Mouse (Mus musculus): ENCODE results near the gene Slc18a3.

Slc18a3 gene

DNA sequence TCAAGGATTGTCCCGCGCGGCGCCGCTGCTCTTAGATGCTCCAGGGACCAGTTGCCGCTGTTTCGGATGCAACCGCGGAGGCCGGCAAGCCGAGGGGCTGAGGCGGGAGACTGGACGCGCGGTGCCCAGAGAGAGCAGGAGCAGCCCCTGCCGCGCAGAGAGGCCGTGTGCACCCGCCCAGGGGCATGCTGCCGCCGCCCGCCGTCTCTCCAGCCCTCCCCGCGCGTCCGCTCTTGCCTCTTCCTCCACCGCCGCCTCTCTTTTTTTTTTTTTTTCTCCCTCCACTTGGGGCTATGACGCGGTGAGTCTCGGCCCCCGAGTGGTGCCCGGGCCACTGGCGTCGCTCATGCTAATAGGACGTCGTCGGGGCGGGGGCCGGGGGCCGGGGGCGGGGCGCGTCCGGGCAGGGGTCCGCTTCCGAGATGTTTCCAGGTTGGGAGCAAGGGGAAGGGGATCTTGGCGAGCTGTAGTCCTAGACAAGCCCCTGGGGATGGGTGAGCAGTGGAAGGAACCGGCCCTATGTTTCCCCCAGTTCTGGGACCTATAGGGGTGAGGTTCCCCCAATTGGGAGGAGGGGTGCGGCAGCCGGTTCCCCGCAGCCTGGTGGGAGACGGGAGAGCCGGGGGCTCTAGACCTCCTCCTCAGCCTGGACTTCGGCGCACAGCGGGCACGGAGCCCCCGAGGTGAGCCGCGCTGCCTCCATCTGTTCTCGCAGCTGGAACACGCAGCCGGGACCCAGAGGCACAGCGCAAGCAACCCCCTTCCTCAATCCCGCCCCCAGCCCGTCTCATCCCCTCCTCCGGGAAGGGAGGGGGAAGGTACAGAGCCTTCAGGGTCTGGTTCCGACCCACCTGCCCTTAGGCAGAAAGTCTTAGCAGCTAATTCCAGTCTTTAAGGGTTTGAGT is at the start of gene Slc18a3:
Gene Slc18a3, minus strand, starts transcription at position 250 of the 905 bp plus-strand sequence.
- in situ Hi-C loops (cut with MboI, MseI): loop anchor here (25.0 kb wide), 1 partner anchor 128 kb away; no protein-coding TSS in a partner anchor

DNA sequence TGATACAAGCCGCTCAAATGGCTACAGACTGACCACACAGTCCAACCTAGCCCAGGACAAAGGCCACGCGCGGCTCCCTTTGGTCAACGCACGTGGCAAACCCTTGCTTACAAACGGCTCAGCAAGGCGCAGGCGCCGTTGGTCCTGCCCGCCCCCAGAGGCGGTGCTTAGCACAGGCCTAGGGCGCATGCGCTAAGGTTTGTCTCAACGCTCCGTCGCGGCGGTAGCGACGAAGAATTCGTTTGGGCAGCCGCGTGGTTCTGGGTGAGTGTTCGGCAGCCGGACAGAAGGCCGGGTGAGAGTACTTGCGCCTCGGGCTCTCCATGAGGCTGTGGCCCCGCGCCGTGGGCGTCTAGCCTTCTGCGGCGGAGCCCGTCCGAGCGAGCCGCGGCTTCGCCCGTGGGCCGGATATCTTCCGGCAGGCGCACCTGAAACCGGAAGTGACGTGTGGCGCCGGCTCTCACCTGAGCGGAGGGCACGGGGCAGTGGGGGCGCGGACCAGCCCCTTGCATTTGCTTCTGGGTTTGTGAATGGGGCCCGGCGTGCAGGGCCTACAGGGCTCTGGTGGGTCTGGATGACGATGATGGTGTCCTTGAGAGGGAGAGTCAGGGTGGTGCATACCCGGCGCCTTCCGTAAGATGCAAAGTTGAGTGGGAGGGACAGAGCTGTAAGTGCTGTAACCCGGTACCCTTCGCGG is 48.8 kb upstream of the Slc18a3 start, which contains the start of gene Ercc6:
Gene Ercc6, plus strand, starts transcription at position 186 of the 697 bp plus-strand sequence.
- in situ Hi-C loops (cut with MboI, MseI): no loop called here

DNA sequence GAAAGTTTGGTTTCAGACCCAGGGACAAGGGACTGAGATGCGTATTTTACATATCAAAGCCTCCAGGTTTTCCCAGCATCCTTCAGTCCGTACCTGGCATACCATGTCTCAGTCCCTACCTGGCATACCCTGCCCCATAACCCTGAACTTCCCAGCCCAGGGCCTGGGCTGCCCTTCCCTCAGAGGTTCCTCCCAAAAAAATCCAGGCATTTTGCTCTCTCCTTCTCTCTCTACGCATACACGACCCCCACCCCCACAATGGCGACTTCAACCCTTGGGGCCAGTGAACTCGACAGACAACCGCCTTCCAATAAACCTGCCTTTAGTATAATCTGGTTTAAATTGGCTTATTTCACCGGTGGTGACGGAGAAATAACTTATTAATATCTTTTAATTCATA is 48.3 kb upstream of the Slc18a3 start:
- in situ Hi-C loops (cut with MboI, MseI): no loop called here

DNA sequence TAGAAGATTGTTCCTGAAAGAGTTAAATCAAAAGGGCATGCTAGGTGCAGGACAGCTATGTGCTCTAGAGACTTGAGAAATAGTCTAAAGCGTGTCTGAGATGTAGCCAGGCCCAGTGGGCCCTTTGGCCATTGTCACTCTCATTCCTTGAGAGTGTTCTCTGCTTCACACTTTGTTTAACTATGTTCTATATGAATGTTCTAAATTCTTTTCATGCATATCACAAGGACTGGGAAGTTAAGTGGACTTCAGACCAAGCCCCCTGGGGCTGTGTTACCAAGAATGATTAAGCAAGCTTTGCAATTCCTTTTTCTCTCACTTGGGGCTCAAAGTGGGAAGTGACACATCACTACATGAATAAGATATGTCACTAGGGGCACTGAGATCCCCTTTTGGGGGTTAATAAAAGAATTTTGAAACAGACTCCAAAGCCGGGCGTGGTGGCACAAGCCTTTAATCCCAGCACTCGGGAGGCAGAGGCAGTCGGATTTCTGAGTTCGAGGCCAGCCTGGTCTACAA is 44.9 kb upstream of the Slc18a3 start:
- in situ Hi-C loops (cut with MboI, MseI): no loop called here

DNA sequence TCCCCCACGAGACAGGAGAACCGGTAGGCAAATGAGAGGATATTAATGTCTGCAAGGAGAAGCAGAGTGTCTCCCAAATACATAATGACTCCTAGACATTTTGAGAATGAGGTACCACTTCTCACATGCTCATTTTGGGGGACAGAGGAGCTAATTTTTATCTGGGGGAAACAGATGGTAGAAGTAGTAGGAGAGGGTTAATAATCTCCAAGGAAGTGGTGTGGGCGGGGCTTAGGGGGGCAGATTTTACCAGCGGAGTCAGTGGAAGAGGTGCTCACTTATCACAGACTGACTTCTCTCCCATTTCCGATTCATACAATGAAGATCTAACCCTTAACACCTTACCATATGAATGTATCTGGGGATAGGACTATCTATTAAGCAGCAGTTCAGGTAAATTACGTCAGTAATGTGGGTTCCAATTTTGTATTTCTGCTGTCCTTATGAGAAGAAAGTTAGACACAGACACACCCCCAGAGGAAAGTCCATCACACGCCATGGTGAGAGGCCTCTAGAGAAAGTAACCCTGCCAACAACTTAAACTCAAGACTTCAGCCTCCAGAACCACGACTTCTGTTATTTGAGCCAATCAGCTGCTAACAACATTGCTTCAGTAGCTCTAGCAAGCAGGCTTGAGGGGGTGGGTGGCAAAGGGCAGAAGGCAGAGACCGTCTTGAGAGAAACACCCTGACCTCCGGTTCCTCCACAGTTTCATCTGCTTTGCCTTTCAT is 43.6 kb upstream of the Slc18a3 start:
- in situ Hi-C loops (cut with MboI, MseI): no loop called here

DNA sequence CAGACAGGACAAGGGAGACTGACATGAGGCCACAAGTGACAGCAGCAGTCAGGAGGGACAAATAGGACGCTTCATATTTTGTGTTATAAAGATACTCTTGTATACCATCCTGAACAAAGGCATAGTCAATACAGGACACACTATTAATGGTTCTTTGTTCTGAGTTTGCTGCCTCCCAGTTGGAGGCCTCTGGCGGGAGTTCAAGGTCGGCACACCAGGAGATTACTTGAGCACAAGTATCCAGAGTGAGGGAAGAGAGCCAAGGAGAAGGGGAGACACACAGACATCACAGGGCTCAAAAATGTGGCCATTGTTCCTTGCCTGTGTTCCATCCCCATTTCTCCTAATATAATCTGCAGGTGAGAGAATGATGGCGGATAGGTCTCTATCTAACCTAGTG is 42.6 kb upstream of the Slc18a3 start:
- in situ Hi-C loops (cut with MboI, MseI): no loop called here

DNA sequence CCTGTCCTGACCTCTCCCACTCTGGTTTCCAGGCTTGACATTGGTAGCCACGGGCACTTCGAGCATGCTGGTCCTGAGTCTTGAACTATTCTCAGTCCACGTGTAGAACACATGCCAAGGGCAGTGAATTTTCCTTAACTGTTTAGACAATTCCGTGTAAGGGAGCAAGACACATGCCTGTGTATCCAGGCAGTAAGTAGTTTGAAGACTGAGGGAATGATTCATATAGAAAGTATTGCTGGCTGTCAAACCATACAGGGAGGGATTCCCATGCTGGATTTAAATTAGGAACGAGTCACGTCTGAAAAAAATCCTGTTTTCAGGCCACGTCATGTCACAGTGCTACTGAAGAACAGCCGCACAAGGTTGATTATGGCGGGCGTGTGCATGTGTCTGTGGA is 41.7 kb upstream of the Slc18a3 start:
- in situ Hi-C loops (cut with MboI, MseI): no loop called here

DNA sequence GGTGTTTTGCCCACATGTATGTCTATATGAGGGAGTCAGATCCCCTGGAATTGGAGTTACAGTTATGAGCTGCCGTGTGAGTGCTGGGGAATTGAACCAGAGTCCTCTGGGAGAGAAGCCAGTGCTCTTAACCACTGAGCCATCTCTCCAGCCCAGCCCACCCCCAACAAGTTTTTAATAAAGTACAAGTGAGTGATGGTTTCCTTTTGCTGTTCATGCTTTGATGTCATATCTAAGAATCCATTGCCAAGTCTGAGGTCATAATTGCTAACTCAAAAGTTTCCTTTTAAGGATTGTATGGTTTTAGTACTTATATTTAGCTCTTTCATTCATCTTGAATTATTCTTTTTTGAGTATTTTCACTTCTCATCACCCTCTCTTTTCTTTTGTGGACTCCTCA is 39.2 kb upstream of the Slc18a3 start:
- in situ Hi-C loops (cut with MboI, MseI): no loop called here

DNA sequence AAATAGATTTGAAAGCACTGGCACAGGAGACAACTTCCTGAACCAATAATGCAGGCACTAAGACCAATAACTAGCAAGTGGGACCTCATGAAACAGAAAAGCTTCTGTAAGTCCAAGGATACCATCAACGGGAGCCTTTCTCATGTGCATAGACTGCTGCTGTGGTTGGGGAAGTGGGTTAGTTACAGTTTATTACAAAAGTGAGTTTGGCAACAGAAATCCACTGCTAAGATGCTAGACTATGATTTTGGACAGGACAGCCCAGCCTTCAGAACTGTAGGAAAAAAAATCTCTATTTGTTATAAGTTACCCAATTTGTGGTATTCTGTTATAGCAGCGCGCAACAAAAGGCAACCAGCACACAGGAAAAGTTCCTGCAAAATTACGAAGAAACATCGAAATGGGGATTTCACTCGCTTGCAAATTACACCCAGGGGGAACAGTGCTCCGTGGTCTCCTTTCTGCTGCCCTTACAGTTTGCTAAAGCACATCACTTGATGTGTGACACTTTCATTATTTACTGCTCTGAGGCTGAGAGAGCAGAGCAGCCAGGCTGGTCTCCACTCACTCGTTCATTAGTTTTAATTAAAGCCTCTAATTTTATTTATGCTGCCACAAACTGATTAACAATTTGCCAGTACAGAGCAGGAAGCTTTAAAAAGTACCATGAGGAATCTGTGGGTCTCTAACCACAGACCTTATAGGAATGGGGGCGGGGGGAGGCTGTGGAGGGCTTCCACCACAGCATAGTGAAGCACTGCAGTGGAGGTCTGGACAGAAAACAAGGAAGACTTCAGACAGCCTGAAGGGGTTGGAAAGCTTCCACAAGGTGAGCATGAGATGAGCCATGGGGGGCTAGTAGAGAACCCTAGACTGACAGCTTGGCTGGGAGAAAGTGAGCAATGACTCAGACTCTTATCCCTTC is 38.4 kb upstream of the Slc18a3 start:
- in situ Hi-C loops (cut with MboI, MseI): no loop called here

DNA sequence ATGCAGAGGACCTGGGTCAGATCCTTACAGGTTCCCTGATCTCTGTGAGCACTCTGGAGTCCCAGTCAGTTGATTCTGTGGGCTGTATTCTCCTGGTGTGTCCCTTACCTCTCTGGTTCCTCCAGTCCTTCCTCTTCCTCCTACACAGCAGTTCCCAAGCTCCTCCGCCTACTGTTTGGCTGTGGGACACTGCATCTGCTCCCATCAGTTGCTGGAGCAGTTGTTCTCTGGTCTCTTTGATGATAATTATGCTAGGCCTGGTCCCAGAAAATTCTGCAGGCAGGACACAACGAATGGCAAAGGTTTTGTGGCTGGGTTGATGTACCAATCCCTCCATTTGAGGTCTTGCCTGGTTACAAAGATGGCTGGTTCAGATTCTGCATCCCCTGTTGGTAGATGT is 36.7 kb upstream of the Slc18a3 start:
- in situ Hi-C loops (cut with MboI, MseI): no loop called here

DNA sequence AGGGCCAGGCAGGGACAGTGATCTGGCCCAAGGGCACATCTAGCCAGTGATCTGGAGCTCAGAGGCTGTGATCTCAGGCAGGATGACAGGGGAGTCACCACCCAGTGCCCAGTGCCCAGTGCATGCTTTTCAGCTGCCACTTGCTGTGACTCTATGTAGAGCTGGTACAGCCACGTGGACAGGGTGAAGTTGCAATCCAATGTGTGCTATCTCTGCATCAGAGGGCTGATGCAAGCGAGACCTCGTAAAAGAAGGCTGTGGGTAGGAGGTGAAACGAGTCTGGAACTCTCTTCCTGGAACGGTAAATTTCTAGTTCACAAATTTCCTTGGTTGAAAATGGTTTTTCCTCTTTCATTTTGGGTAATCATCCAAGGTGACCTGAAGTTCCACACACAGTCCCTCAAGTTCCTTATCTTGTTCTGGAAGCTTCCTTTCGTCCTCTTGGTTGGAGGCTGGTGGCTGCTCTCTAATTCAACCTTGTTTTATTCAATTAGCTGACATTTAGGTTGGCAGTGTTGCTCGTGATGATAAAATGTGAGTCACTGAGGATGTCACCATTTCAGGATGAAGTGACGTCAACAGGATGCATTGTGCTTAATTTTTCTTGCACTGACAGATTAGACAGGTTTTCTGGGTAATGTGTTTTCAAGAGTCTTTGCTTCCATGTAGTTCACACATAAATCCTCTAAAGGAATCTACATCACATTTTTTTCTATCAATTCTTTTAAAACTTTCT is 31.6 kb upstream of the Slc18a3 start:
- in situ Hi-C loops (cut with MboI, MseI): loop anchor here (10.0 kb wide), 1 partner anchor 939 kb away; no protein-coding TSS in a partner anchor

DNA sequence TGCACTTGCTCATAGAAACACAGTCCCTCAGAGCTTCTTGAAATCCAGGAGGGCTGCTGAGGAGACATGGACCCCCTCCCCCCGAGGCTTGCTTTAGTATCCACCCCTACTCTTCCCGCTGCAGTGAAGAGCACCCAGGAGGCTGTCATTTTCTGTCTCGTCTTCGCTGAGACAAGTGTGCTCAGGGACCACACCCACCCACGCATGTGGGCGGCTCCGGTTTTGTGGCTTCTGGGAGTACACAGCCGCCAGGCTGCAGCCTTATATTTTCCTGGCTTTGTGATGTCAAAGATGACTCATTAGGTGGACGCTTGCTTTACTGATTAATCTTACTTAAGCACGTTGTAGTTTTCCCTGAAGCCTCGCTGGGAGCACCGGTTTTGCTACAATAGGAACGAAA is 27.9 kb upstream of the Slc18a3 start:
- in situ Hi-C loops (cut with MboI, MseI): loop anchor here (10.0 kb wide), 1 partner anchor 942 kb away; no protein-coding TSS in a partner anchor

DNA sequence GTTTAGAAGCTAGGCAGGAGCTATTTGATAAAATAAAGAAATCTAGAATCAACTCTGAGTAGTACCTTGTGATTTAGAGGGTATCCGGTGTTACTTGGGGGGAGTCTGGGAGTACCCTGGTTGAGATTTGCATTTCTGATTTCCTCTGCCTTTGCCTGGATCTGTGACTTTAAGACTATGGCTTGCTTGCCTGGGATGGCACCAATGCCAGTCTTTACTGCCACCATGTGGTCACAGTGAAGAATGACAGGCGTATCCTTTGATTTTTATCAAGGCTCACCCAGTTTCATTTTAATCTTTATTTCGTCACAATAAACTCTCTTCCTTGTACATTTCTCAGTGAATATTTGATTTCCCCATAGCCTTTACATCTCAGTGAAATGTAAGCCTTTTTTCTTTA is 17.4 kb upstream of the Slc18a3 start:
- in situ Hi-C loops (cut with MboI, MseI): no loop called here

DNA sequence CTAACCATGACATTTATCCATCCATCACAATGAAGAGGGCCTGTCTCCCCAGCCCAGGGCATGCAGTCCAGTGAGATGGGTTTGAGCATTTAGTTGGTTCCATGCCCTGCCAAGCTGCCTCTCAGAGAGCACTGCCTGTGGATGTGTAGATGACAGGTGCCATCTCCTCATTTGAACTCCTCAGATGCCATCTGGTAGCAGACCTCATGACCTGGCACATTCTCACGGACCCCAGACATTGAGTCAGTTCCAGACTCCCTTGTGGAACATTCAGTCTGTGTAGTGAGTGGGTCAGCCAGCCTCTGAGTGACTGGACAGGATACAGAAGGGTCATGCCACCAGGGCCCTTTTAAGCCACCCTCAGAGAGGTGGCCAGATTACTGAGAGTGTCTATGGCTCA is 12.9 kb upstream of the Slc18a3 start:
- in situ Hi-C loops (cut with MboI, MseI): loop anchor here (5.0 kb wide), 1 partner anchor 250 kb away; no protein-coding TSS in a partner anchor

DNA sequence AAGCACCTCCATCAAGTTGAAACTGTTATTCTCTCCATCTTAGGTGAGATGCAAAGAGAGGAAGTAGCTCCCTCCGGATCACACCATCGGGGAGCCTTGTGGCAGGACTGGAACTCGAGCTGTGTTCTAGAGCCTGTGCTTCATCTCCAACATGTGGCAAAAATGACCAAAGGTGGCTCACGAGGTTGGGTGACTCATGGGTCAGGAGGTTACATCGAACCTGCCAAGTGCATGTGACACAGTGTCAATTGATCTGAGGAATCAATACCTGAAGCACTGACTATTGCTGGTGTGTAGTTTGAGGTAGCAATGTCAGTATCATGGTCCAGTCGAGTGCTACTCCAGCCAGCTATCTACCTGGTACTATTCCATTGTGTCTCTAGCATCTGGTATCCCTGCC is 11.9 kb upstream of the Slc18a3 start:
- in situ Hi-C loops (cut with MboI, MseI): loop anchor here (5.0 kb wide), 1 partner anchor 249 kb away; no protein-coding TSS in a partner anchor

DNA sequence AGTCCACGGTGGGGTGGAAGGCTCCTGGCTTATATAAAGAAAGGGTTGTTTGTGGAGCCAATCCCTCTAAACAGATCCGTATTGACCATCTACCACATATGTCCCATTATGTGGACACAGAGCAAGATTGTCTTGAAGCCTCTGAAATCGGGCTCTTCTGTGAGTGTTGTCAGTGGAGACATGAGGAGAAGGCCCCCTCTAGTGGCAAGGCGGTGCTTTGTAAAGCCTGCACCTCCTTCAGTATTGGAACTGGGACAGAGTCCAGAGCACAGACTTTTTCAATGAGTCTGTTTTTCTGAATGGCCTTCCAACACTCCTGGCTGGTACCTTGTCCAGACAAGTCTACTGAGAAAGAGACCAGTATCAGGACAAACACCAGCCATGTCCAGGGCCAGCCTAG is 8.3 kb upstream of the Slc18a3 start:
- in situ Hi-C loops (cut with MboI, MseI): loop anchor here (25.0 kb wide), 1 partner anchor 136 kb away; no protein-coding TSS in a partner anchor

DNA sequence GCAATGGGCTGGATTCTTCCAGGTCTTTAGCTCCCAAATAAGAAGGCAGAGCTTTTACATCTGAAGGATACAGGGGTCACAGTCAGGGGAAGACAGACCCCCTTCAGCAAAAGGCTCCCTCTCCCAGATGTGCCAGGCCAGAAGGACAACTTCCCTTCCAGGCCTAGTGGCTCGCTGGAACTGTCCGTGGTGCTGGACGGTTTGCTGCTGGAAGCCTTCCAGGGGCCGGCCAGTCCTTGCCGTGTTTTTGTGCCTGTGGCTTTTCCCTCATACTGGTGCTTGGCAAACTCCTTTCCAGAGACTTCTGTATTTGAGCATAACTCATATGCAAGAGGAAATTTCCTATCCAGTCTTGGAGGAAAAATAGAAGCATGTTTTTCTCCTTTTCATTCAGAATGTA is 3.0 kb upstream of the Slc18a3 start:
- in situ Hi-C loops (cut with MboI, MseI): loop anchor here (25.0 kb wide), 1 partner anchor 130 kb away; no protein-coding TSS in a partner anchor

DNA sequence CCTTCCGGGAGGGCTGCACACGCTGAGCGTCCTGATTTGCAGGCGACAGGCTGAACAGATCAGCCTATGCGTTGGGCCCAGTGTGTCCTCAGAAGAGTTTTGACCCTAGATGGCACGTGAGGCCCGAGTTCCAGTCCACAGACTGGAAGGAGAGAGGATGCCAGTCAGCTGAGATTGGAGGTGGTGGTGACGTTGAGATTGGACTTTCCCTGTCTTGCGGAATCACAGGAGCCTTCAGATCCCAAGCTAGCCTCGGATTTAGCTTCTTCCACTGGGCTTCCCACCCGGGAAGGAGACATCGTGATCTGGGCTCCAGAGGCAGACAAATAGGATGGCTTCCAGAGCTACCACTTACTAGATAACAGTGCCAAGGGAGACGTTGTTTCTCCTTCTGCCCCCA is 1.2 kb upstream of the Slc18a3 start, which contains the start of gene Chat:
Gene Chat, minus strand, starts transcription at position 101 of the 400 bp plus-strand sequence.
- in situ Hi-C loops (cut with MboI, MseI): loop anchor here (25.0 kb wide), 1 partner anchor 129 kb away; no protein-coding TSS in a partner anchor

DNA sequence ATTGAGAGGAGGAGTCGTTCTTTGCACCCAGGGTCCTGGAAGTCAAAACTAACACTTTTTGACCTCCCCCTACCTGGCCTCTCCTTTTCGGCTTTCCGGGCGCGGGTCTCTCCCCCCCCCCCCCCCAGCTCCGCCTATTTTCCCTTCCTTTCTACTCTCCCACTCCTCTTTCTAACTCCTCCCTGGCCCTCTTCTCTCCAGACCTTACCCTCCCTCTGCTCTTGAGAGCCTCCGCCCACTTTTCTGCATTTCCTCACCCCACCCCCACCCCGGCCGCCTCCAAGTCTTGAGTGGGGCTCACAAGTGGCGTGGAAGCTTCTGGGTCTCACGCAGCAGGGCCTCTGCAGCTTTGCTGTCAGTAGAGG is 838 bp upstream of the Slc18a3 start:
- in situ Hi-C loops (cut with MboI, MseI): loop anchor here (25.0 kb wide), 1 partner anchor 128 kb away; no protein-coding TSS in a partner anchor
